Mouse (Mus musculus): ENCODE results near the gene Pard3b. TPM values are rescaled to one million over a fixed set of nuclear protein-coding genes. Genes with fewer than 3 reads are reported as not detected.

Pard3b gene
- polyA plus RNA-seq (2016; fragmentation: Nextera tagmentation; extraction: Ambion mirVana), result 7.0 and 7.2 TPM in 2 replicates

DNA sequence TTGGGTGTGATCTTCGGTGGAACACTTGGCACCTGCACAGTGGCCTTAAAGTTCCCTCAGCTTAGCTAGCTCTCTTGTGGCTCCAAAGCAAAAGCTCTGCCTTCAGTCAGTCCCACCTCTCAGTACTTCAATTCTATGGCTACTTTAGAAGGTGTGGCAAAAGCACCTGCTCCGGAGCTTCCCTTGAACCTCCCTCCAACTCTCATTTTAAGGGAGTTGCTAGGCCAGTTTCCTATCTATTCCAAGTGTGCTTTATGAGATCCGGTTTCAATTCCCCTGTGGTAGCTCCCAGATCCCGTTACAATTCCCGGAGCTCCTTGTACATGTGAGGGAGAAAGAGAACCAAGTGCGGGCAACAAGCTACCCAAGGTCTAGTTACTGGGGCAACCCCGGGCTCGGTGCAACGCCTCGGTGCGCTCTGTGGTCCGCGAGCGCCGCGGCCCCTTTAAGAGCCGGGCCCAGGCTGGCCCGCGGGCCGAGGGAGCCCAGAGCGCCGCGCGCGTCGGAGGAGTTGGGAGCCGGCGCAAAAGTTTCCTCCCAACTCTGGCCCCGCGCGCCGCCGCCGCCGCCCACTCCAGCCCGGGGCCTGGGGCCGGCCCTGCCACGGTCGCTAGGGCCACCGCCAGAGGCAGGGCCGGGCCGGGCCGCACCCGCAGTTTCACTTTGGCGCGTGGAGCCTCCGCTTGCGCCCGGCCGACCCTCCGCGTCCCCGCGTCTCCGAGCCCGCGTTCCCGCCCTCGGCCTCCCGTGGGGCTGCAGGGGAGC lies at the start of gene Pard3b:
Gene Pard3b, plus strand, starts transcription at position 478 of the 765 bp plus-strand sequence.
- peak; percentile 60 for DNase-seq (ENCODE audit: extremely low spot score, low spot score)
- Histone ChIP-seq H3K4me1 (peaks cover 21% of the 10 kb centered on the region), H3K4me3 (peak within 1 kb of the TSS; percentile 95), H3K9me3 (no peaks in the 10 kb centered on the region), H3K27ac (peak within 1 kb of the TSS; percentile 93), H3K27me3 (ENCODE audit: poor library complexity, severe bottlenecking) (peaks cover 37% of the 10 kb centered on the region), H3K36me3 (replicated peaks) (no peaks in the 10 kb centered on the region)
- WGBS, result 1% methylated on average over 59 of the region's 60 CpGs

DNA sequence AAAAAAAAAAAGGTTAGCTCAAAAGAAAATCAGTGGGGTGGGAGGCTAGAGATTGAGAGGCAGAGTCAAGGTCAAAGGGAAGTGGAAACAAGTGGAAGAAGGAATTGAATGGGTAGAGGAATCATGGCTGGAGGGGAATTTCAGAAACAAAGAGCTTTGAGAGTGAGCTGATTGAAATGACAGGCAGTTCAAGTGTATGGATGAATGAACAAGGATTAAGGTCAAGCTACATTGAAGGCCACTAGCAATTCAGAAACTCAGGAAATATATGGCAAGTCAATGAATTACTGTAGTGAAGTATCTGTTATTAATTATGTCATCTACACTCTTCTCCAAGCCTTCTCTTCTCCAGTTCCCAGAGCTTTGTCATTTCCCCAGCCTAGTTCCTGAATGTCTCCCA lies 22.4 kb upstream of the Pard3b start:
- Histone ChIP-seq H3K36me3 (replicated peaks) (no peaks in the 10 kb centered on the region), H3K4me1 (peaks cover 19% of the 10 kb centered on the region), H3K27me3 (ENCODE audit: poor library complexity, severe bottlenecking) (no peaks in the 10 kb centered on the region), H3K4me3 (no peak overlapping the region), H3K9me3 (no peaks in the 10 kb centered on the region), H3K27ac (no peak overlapping the region)
- DNase-seq (ENCODE audit: extremely low spot score, low spot score), result no peak

DNA sequence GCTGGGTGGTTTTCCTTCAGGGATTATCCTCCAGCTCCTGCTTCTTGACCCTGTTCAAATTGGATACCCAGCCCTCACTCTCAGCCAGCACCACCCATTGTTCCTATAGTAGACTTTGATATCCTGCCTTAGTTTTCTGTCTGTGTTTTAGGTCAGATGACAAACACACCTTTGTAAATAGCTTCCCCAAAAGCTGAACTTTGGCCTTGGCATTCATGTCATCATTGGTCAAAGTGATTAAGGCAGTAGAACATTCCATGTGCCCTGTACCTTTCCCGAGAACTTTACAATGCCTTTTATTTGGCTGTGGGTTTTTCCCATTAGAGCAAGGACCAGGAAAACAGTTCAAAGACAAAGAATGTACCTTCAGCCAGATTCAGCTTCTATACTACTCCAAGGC lies 18.0 kb upstream of the Pard3b start:
- no peak for DNase-seq (ENCODE audit: extremely low spot score, low spot score)
- no peak overlapping the region for H3K4me3 ChIP-seq
- H3K36me3 ChIP-seq (replicated peaks), result no peaks in the 10 kb centered on the region
- H3K9me3 ChIP-seq, result no peaks in the 10 kb centered on the region
- peaks cover 13% of the 10 kb centered on the region for H3K4me1 ChIP-seq
- WGBS, result 57% methylated on average over 1 of the region's 1 CpGs
- H3K27ac ChIP-seq, result no peak overlapping the region
- H3K27me3 ChIP-seq (ENCODE audit: poor library complexity, severe bottlenecking), result no peaks in the 10 kb centered on the region

DNA sequence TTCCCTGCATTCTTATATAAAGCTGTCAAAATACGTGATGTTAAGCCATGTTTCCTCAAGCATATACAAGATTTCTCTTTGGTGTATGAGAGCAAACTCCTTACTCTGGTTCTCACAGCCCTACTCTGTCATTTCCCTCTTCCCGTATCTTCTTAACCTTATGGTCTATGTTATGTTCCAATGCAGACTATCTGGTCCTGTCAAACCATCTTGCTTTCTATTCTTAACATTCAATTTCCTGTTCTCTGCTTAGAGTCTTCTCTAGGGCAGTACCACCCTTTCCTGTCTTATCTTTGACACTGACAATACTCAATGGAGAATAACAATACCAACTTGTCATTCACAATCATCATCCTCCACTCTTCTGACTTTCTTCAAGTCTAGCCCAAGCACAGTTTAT lies 8.8 kb upstream of the Pard3b start:
- Histone ChIP-seq H3K4me3 (no peak overlapping the region), H3K9me3 (no peaks in the 10 kb centered on the region), H3K36me3 (replicated peaks) (no peaks in the 10 kb centered on the region), H3K27me3 (ENCODE audit: poor library complexity, severe bottlenecking) (no peaks in the 10 kb centered on the region), H3K4me1 (peaks cover 2% of the 10 kb centered on the region; the same call in 1 of the 2 replicates), H3K27ac (no peak overlapping the region)
- DNase-seq (ENCODE audit: extremely low spot score, low spot score), result no peak
- WGBS, result 91% methylated on average over 2 of the region's 2 CpGs

DNA sequence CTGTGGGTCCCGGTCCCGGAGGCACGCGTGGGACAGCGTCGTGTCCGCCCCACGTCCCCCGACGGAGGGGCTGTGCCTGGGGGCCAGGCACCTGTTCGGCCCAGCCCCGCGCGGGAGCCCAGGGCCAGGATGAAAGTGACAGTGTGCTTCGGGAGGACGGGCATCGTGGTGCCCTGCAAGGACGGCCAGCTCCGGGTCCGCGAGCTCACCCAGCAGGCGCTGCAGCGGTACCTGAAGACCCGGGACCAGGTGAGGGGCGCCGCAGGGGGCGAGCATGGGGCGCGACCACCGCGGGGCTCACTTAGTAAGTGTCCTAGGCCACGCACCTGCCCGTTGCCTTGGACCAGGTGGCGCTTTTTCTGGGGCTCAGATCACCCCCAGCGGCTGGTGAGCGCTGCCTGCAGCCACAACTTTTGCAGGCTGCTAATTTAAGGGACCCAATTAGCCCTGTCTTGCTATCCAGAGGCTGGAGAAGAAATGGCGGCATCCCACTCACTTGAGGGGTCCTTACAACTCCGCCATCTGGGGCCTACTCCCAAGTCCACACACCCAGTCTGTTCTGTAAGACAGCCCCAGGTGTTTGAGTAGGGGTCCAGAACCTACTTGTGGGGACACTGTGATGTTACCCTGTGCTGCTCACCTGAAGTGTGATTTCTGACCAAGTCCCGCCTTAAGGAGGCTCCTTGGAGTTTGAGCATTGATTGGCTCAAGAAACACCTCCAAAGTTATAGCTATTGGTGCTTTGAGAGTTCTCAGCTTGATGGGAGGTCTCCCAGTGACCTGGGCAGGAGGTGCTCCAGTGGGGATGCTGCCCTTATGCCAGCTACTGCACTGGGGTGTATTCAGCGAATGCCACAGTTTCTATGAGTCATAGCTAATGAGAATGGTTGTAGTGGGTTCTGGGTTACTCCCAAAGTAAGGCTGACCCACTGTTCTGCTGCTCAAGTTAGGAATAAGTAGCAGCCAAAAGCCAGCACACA lies 780 bp downstream of the Pard3b start:
- peak overlapping the region; percentile 93 for H3K27ac ChIP-seq
- peaks cover 37% of the 10 kb centered on the region for H3K27me3 ChIP-seq (ENCODE audit: poor library complexity, severe bottlenecking)
- H3K36me3 ChIP-seq (replicated peaks), result no peaks in the 10 kb centered on the region
- H3K4me1 ChIP-seq, result peaks cover 21% of the 10 kb centered on the region
- peak; percentile 42 for DNase-seq (ENCODE audit: extremely low spot score, low spot score)
- no peaks in the 10 kb centered on the region for H3K9me3 ChIP-seq
- WGBS, result 3% methylated on average over 40 of the region's 40 CpGs
- H3K4me3 ChIP-seq, result peak overlapping the region; percentile 95

DNA sequence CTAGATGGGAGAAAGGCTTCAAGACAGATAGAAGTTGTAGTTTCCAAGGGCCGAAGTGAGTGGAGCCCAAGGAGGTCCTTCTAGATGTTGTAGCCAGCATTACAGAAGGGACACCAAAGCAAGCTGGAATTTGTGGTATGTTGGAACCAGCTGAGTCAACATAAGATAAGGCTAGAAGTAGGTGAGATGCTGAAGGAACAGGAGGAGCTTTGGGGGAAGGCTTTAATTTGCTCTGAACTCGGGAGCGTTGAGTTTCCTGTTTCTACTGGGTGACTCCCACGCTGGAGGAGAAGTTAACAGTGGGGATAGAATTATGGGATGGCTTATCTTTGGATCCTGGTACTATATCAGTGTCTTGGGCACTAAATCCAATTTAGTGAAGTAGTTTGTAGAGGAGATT lies 3.3 kb downstream of the Pard3b start:
- no peak for DNase-seq (ENCODE audit: extremely low spot score, low spot score)
- no peaks in the 10 kb centered on the region for H3K36me3 ChIP-seq (replicated peaks)
- H3K4me1 ChIP-seq, result peaks cover 21% of the 10 kb centered on the region
- H3K4me3 ChIP-seq, result no peak overlapping the region
- H3K27me3 ChIP-seq (ENCODE audit: poor library complexity, severe bottlenecking), result peaks cover 30% of the 10 kb centered on the region
- WGBS, result 72% methylated on average over 4 of the region's 4 CpGs
- no peak overlapping the region for H3K27ac ChIP-seq
- H3K9me3 ChIP-seq, result no peaks in the 10 kb centered on the region

DNA sequence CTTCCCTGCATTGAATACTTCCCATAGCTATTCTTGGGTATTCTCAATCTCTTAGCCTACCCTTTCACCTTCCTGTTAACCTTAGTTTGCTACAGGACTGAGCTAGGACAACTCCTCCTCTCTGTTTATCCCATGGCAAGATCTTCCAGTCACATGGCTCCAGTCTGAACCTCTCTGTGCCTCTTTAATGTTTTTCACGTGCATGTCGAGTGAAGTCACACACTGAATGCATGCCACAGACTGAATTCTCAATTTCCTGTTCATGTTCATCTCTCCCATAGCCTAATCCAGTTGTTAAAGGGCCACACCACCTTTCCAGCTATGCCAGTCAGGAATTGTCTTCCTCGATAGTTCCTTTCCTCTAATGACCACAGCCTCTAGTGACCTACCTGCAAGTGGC lies 6.4 kb downstream of the Pard3b start:
- no peak for DNase-seq (ENCODE audit: extremely low spot score, low spot score)
- H3K9me3 ChIP-seq, result no peaks in the 10 kb centered on the region
- peaks cover 5% of the 10 kb centered on the region for H3K27me3 ChIP-seq (ENCODE audit: poor library complexity, severe bottlenecking)
- H3K27ac ChIP-seq, result no peak overlapping the region
- H3K36me3 ChIP-seq (replicated peaks), result no peaks in the 10 kb centered on the region
- H3K4me1 ChIP-seq, result peaks cover 13% of the 10 kb centered on the region
- WGBS, result 80% methylated on average over 3 of the region's 3 CpGs
- no peak overlapping the region for H3K4me3 ChIP-seq

DNA sequence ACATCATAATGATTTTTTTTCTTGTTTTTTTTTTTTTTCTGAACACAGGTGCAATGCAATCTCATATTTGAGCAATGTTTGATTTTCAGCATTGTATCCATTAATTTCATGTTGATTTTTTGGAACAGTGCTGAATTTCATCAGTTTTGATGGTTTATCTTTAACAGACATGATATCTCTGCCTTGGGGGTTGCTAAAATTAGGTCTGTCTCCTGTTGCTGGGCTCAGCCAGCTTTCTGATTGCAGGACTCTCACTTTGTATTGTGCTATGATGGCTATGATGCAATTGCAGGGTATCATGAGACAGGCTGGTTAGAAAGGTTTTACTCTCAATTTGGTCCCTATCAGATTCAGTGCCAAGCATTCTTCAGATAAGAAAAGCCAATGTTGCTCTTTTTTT lies 11.3 kb downstream of the Pard3b start:
- no peaks in the 10 kb centered on the region for H3K27me3 ChIP-seq (ENCODE audit: poor library complexity, severe bottlenecking)
- H3K9me3 ChIP-seq, result no peaks in the 10 kb centered on the region
- no peak overlapping the region for H3K27ac ChIP-seq
- DNase-seq (ENCODE audit: extremely low spot score, low spot score), result no peak
- H3K36me3 ChIP-seq (replicated peaks), result no peaks in the 10 kb centered on the region
- peaks cover 15% of the 10 kb centered on the region for H3K4me1 ChIP-seq
- no peak overlapping the region for H3K4me3 ChIP-seq

DNA sequence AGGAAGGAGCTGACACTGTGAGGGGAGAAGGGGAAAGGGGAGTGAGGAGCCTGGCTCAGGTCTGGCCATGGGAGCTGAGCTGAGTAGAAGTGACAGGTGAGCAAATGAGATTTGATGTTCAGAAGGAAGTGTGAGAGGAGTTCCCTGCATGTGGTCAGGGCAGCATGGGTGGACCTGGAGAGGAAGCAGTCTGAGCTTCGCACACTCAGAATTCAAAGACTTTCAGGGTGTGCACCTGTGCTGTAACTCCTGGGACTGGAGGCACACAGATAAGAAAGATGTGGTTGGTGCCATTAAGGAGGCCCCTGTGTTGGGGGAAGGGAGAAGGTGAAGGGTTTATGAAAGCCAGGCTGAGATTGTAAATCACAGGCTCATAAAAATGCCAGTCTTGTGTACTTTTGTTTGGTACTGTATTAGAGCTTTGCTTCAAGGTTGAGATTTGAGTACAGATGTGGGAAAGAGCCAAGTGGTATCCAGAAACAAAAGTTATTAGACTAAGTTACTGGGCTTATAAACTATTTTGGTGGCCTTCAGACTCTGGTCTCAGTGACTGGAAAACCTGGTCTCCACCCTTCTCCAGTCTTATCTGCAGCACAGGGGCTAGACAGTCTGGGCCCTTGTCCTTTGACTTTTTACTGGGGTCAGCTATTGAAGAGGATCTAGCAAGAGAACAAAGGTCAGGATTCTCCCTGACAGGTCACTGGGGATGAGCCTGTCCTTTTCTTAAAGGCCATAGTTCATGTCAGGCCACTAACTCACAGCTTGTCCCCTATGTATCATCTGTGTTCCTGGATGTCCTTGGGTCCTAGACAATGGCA lies 13.0 kb downstream of the Pard3b start:
- Histone ChIP-seq H3K27ac (no peak overlapping the region), H3K27me3 (ENCODE audit: poor library complexity, severe bottlenecking) (no peaks in the 10 kb centered on the region), H3K4me1 (peaks cover 15% of the 10 kb centered on the region), H3K36me3 (replicated peaks) (no peaks in the 10 kb centered on the region), H3K9me3 (no peaks in the 10 kb centered on the region), H3K4me3 (no peak overlapping the region)
- DNase-seq (ENCODE audit: extremely low spot score, low spot score), result no peak
- WGBS, result 77% methylated on average over 1 of the region's 1 CpGs

DNA sequence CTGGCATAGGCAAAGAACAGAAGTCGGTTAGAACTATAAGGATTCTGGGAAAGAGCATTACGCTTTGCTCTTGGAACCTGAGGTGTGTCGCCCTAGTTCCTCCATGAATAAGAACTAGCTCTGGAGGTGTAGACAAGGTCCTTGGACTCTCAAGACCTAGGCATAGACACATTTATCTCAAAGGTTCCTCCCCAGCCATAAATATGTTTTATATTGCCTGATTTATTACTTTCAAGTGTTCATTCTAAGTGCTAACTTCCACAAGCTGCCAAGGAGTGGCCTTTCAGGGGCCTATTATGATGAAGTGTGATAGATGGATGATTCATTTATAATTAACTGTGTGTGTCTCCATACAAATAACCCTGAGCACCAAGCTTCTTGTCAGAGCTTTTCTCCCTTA lies 19.1 kb downstream of the Pard3b start:
- no peaks in the 10 kb centered on the region for H3K36me3 ChIP-seq (replicated peaks)
- H3K9me3 ChIP-seq, result no peaks in the 10 kb centered on the region
- no peak for DNase-seq (ENCODE audit: extremely low spot score, low spot score)
- H3K4me1 ChIP-seq, result no peaks in the 10 kb centered on the region
- H3K27ac ChIP-seq, result no peak overlapping the region
- no peaks in the 10 kb centered on the region for H3K27me3 ChIP-seq (ENCODE audit: poor library complexity, severe bottlenecking)
- WGBS, result 97% methylated on average over 3 of the region's 3 CpGs
- no peak overlapping the region for H3K4me3 ChIP-seq

DNA sequence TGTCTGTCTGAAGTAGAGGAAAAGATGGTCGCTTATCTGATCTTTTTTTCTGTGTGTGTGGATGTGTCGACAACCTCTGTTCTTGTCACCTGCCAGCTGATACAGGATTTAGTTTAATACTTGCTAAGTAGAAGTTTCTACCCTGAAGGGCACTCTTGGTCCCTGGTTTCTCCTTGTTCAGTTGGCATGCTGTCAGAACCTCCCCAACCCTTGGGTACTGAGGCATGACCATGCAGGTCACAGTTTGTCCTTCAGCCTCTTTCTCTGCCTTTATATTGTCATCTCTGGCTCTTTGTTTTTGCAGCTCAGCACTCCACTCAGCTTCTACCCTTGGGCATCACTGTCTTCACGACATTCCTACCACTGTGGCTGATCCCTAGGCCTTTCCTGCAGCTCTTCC lies 21.3 kb downstream of the Pard3b start:
- Histone ChIP-seq H3K9me3 (no peaks in the 10 kb centered on the region), H3K27ac (no peak overlapping the region), H3K4me1 (no peaks in the 10 kb centered on the region), H3K36me3 (replicated peaks) (no peaks in the 10 kb centered on the region), H3K27me3 (ENCODE audit: poor library complexity, severe bottlenecking) (no peaks in the 10 kb centered on the region), H3K4me3 (no peak overlapping the region)
- 80% methylated on average over 3 of the region's 3 CpGs for whole genome bisulfite sequencing
- DNase-seq (ENCODE audit: extremely low spot score, low spot score), result no peak

DNA sequence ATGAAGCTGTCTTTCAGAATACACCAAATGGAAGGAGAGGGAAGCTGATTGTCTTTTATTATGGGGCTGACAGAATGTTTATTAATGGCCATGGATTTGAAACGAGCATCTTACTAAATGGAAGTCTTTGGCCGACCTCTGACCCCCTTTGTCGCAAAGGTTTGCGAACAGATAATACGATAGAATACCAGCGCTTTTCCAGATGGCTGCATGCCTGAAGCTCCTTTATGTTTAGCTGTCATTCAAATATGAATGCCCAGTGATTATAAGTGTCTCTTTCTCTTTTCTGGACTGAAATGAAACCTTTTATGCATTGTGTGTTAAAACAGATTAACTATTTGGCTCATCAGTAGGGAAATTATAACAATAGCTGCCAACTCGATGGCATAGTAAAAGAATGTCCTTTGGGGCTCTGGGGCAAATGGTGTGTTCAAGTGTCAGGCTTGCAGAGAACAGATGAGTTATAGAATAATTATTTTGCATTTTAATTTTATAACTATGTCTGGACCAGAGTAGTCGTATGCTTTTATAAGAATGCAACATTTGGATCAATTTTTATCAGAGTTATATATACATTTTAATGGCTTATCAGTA lies 46.7 kb downstream of the Pard3b start:
- Histone ChIP-seq H3K4me1 (peaks cover 41% of the 10 kb centered on the region), H3K36me3 (replicated peaks) (no peaks in the 10 kb centered on the region), H3K27me3 (ENCODE audit: poor library complexity, severe bottlenecking) (peaks cover 74% of the 10 kb centered on the region), H3K27ac (no peak overlapping the region), H3K4me3 (no peak overlapping the region), H3K9me3 (no peaks in the 10 kb centered on the region)
- WGBS, result 28% methylated on average over 8 of the region's 8 CpGs
- DNase-seq (ENCODE audit: extremely low spot score, low spot score), result no peak
